Mouse (Mus musculus) Patski (cell line): ENCODE results near the gene Phf21a. TPM values are rescaled to one million over a fixed set of nuclear protein-coding genes. Genes with fewer than 3 reads are reported as not detected.
A peak's percentile ranks its signal among the peaks of the same experiment; 100 is the strongest.

Experiments used
- ATAC-seq: fragments of 100-300 bp; one replicate; pipeline ENCODE4 v1.8.0; 2021
- CTCF ChIA-PET: fragments of 350-600 bp; sonication (Branson Sonifier 250); formaldehyde crosslinking; loops from one replicate; lab custom pipeline; 2022; ENCODE audit warnings: inconsistent platforms; lab: Charles Lee
- POLR2A ChIA-PET: fragments of 350-600 bp; sonication (Branson Sonifier 250); formaldehyde crosslinking; loops from one replicate; lab custom pipeline; 2022; ENCODE audit warnings: antibody characterized with exemption, inconsistent platforms; lab: Charles Lee
- DNase-seq: peaks from one replicate; pipeline ENCODE4 v3.0.0-alpha.2; 2011; ENCODE audit warnings: low read depth, low spot score
- H3K27me3 ChIP-seq: fragments of 371-371 bp; one replicate; pipeline ENCODE4 v1.5.1; 2021
- CTCF ChIP-seq: fragments of 100-300 bp; IDR thresholded peaks from one replicate; pipeline ENCODE4 v1.5.1; 2021
- in situ Hi-C: fragments of 300-500 bp; cut with MboI; formaldehyde crosslinking; loops from 3 replicates; pipeline ENCODE4 v1.11.1; 2018; ENCODE audit warnings: low pct_unique_long_range_greater_than_20kb, mixed read lengths
- polyA plus RNA-seq: library from polyadenylated mRNA; unstranded; gene quantifications from one replicate; pipeline ENCODE4 v1.2.3, GENCODE M21; 2021

The Phf21a gene
- polyA plus RNA-seq, 1 experiment from 2014 or later: 69.9 TPM

DNA sequence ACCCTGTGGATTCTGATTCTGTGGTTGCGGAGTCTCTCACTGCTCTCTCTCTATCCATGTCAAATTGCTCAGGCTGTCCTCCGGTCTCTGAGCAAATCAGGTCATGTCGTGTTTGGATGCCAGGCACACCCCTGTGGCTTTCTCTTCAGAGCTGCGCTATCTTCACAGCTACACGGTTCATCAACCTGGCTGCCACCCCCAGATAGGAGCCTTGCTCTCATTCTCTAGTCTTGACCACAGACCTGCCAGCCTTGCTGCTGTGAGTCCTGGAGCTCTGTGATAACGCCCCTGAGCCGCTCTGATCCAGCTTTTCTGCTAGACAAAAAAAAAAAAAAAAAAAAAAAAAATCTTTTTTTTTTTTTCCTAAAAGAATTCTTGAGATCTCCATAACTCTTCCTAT, 81.3 kb downstream of the Phf21a start:
- in situ Hi-C loops: loop anchor here (10.0 kb wide), 1 partner anchor 189 kb away; no protein-coding TSS in a partner anchor
- ATAC-seq (no peak), DNase-seq (no peak)
- CTCF ChIA-PET: no interaction called here
- peaks cover 3% of the 10 kb centered on the region for H3K27me3 ChIP-seq
- POLR2A ChIA-PET: no interaction called here
- TF ChIP-seq CTCF: no peak

DNA sequence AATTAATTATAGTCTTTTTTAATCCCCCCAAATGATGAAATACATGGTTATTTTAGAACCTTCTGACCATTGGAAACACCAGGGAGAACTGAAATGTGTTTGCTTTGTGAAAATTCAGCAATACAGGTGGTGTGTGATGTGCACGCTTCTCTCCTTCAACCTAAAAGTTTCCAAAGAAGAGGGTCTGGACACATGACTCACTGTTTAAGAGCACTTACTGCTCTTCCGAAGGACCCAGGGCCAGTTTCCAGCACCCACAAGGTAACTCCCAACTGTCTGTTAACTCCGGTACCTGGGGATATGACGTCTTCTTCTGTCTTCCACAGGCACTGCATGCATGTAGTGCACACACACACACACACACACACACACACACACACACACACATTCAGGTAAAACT, 82.1 kb downstream of the Phf21a start:
- no peak for TF ChIP-seq CTCF
- no peak for DNase-seq
- in situ Hi-C loops: loop anchor here (10.0 kb wide), 1 partner anchor 190 kb away; no protein-coding TSS in a partner anchor
- POLR2A ChIA-PET: no interaction called here
- no peak for ATAC-seq
- CTCF ChIA-PET: no interaction called here
- H3K27me3 ChIP-seq: peaks cover 3% of the 10 kb centered on the region

DNA sequence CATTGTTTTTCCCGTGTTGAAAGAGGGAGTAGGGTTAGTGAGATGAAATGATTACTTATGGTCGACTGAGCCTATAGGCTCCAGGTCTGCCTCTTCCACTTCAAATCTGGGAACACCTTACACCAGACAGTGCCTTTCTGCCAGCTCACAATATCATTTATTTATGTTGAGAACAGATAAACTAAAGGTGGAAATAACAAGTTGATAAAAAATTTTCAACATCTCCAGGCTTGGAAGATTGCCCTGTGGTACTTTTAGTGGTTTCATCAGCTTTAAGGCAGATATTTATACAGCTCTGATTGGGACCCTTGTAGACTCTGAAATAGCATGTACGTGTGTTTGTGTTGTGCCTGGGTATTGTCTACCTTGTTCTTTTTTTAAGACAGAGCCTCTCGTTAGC, 83.4 kb downstream of the Phf21a start:
- no peak for TF ChIP-seq CTCF
- peaks cover 3% of the 10 kb centered on the region for H3K27me3 ChIP-seq
- DNase-seq (no peak), ATAC-seq (no peak)
- in situ Hi-C loops: loop anchor here (10.0 kb wide), 1 partner anchor 191 kb away; no protein-coding TSS in a partner anchor
- POLR2A ChIA-PET: no interaction called here
- CTCF ChIA-PET: no interaction called here

DNA sequence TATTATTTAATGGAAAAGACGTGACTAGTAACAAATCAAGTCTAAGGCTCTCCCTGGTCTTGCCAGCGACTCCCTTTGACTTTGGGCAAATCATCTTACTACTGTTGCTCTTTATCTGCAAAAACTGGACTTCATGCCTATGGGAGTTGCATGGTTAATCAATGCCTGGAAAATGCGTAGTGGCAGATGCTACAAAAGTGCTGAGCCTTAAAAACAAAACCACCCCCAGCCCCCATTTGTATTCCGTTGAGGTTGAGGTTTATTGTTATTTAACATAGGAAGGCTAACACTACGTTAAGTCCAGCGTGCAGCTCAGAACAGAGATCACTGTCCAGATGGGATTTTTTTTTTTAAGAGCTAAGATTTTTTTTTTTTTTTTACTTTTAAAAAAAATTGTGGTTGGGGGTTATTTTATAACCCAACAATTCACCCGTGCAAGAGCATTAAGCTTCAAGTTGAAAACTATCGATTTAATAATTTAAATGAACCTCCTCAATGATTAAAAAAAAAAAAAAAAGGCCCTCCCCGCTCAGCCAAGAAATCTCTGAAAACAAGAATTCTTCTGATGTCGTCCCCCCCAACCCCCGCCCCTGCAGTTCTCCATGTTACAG, 89.3 kb downstream of the Phf21a start:
- ATAC-seq (no peak), DNase-seq (no peak)
- in situ Hi-C loops: no loop called here
- ChIA-PET POLR2A (interaction anchor here (0.7 to 1.2 kb wide), 6 partner anchors 16 to 240 kb away, joined by 3 to 5 read pairs (median 4); no protein-coding TSS in a partner anchor), CTCF (interaction anchor here (0.7 kb wide), 1 partner anchor 194 kb away, joined by 3 read pairs; no protein-coding TSS in a partner anchor)
- TF ChIP-seq CTCF: no peak
- no peaks in the 10 kb centered on the region for H3K27me3 ChIP-seq

DNA sequence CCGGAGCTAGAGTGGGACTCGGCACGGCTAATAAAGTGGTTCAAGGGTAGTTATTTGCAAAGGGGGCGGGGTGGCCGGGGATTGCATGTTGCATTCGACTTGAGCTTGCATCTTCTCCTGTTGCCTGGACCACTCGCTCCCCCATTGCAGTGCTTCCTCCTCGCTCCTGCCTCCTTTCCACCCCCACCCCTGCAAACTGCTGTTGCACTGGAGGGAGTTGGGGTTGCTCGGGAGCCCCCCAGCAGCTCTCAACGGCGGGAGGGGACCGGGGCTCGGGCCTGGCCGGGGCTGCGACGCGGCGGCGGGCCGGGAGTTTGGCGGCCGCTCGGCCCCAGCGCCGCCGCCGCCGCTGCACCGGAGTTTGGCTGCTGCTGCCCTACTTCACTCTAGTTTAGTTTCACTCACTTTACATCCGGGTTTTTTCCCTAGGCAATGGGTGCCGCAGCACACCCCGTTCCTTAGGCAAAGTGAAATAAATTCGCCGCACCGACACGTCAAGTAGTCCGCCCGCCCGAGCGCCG, 90.1 kb downstream of the Phf21a start:
- in situ Hi-C loops: no loop called here
- ATAC-seq (peak; percentile 49), DNase-seq (no peak)
- POLR2A ChIA-PET: interaction anchor here (1.0 to 1.1 kb wide), 3 partner anchors 141 to 192 kb away, joined by 3 read pairs; no protein-coding TSS in a partner anchor
- CTCF ChIA-PET: interaction anchor here (0.7 kb wide), 1 partner anchor 195 kb away, joined by 3 read pairs; no protein-coding TSS in a partner anchor
- H3K27me3 ChIP-seq: no peaks in the 10 kb centered on the region
- TF ChIP-seq CTCF: no peak

DNA sequence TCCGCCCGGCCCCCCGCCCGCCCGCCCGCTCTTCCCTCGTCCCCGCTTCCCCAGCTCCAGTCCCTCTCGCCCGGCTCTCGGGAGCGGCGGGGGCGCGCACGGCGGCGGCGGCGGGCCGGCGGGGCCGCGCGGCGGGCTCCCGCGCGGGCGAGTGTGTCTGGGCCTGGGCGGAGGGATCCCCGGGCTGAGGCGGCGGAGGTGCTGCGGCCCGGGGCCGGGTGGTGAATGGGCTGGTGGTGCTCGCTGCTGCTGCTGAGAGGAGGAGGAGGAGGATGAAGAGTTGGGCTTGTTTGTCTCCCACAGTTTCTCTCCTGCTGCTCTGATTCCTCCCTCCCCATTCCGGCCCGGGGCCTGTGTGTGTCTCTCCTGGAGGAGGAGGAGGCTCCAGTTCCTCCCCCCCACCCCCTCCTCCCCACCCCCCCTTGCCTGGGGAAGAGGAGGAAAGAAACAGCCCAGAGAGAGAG, 90.7 kb downstream of the Phf21a start:
- TF ChIP-seq CTCF: no peak
- in situ Hi-C loops: no loop called here
- POLR2A ChIA-PET: interaction anchor here (0.7 kb wide), 1 partner anchor 80 kb away, joined by 4 read pairs; no protein-coding TSS in a partner anchor
- ATAC-seq (peak; percentile 49), DNase-seq (no peak)
- no peaks in the 10 kb centered on the region for H3K27me3 ChIP-seq
- CTCF ChIA-PET: no interaction called here

DNA sequence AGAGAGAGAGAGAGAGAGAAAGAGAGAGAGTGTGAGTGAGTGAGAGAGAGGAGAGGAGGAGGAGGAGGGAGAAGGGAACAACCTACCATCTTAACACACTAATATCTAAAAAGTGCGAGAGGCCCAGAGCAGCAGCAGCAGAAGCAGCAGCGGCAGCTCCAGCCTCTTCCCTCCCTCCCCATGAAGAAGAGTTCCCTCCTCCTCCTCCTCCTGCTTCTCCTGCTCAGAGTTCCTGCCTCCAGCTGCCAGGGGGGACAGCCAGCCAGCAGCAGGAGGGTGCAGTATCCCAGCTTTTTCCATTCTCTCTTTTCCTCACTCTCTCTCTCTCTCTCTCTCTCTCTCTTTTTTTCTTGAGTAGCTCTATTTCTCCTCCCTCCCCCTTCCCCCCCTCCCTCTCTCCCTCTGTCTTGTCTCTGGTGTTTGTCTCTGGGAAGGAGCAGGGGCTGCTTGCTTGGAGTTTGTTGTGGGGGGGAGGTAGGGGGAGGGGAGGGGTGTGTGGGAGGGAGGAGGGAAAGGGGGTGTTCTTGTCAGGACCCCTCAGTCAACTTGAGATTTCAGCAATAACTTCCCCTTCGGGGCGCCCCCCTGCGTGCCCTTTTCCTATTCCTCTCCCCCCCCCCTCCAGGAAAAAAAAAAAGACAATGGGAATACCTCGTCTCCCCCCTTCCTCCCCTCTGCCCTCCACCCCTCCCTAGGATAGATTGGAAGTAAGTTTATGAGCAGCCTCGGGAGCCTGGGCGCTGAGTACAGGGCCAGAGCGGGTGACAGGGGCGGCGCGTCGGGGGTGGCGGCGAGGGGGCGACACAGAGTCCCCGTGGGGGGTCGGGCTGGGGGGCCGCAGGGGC, 91.4 kb downstream of the Phf21a start:
- no peak for TF ChIP-seq CTCF
- in situ Hi-C loops: no loop called here
- ChIA-PET POLR2A (interaction anchor here (0.7 kb wide), 2 partner anchors 79 to 126 kb away, joined by 3 to 4 read pairs; no protein-coding TSS in a partner anchor), CTCF (no interaction called here)
- DNase-seq (no peak), ATAC-seq (peak; percentile 42)
- H3K27me3 ChIP-seq: no peaks in the 10 kb centered on the region

DNA sequence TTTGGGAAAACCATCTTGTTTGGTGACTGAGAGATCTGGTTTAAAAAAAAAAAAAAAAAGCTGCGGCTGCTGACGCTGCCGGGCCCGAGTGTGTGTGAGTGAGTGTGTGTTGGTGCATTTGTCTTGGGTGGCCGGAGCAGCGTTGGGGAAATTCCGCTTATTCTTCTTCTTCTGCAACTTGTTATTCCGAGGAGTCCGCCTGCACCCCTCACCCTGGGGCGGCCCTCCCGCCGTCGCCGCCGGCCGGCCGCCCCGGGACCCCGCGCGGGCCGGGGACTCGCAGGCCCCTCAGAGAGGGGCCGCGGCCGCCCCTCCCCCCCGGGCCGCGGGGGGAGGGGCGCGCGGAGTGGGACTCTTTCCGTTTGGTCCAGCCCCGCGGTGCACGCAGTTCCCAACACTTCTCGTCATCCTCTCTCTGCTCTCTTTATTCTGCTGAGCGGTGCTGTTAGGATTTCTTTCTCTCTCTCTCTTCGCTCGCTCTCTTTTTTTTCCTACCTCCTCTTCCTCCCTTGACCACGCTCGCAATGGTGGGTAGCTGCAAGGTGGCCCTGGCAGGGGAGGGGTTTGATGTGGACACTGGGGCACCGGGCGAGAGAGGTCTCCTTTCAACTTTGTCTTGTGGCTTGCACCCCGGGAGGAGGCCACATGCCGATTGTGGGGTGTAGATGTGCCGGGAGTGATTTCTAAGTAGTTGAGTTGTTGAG, 92.3 kb downstream of the Phf21a start:
- CTCF ChIA-PET: interaction anchor here (0.6 kb wide), 1 partner anchor 23 kb away, joined by 3 read pairs; no protein-coding TSS in a partner anchor
- TF ChIP-seq CTCF: no peak
- H3K27me3 ChIP-seq: no peaks in the 10 kb centered on the region
- peak; percentile 10 for ATAC-seq
- POLR2A ChIA-PET: interaction anchor here (0.6 kb wide), 1 partner anchor 225 kb away, joined by 4 read pairs; no protein-coding TSS in a partner anchor
- DNase-seq: no peak
- in situ Hi-C loops: no loop called here

DNA sequence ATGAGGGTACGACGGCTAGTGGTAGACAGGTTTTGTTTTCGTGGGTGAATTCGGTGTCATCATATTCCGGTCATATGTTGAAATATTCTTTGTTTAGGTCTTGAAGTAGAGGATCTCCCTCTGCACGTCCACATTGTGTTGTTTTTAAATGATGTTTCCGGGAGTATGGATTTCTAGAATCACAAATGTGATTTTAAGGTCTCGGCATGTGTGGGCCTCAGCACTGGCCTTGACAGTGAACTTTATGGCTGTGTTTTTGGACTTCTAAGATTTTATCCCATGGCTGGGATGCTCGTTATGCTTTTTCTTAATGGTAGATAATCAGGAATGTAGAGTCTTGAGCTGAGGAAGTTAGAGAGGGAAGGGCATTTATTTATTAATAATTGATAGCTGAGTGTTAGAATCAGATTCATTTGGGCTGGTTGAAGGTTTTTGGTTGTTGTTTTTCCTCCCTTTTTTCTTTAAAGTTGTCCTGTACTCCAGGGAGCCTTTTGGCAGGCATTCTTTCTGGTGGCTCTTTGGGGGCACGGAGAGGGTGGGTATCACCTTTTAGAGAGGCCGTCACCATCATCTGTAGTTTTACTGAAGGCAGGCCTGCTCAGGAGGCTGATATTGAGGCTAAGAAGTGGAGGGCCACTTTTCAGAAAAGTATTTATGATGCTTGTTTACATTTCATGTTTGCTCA, 93.0 kb downstream of the Phf21a start:
- POLR2A ChIA-PET: no interaction called here
- CTCF ChIA-PET: interaction anchor here (1.2 kb wide), 1 partner anchor 15 kb away, joined by 3 read pairs; no protein-coding TSS in a partner anchor
- in situ Hi-C loops: no loop called here

More for the DNA sequence above, 93.0 kb downstream of the Phf21a start:
- H3K27me3 ChIP-seq: no peaks in the 10 kb centered on the region
- ATAC-seq (no peak), DNase-seq (no peak)
- TF ChIP-seq CTCF: no peak
